Mouse (Mus musculus) retina, adult 2 months (tissue): ENCODE data around the gene Erh.

ENCODE experiments used
- DNase-seq: peaks from one replicate; pipeline ENCODE4 v3.0.0-alpha.2; 2012; ENCODE audit warnings: low read depth, low spot score

Gene Erh

GRCm38 (mm10) chr12:80615371-80616257 is 28.5 kb downstream of the Erh start:
- DNase-seq: no peak

- no peak for DNase-seq
These were observed 31.9 kb downstream of the Erh start for GRCm38 (mm10) chr12:80612113-80612791.

- no peak for DNase-seq
These were observed 34.2 kb downstream of the Erh start for GRCm38 (mm10) chr12:80609928-80610327.

GRCm38 (mm10) chr12:80608576-80608975 is 35.6 kb downstream of the Erh start:
- DNase-seq: no peak

- DNase-seq: no peak
These were observed 39.9 kb downstream of the Erh start for GRCm38 (mm10) chr12:80604218-80604617.

GRCm38 (mm10) chr12:80603566-80603965 is 40.6 kb downstream of the Erh start:
- no peak for DNase-seq

GRCm38 (mm10) chr12:80602432-80602831 is 41.7 kb downstream of the Erh start:
- DNase-seq: no peak

- DNase-seq: no peak
These were observed 42.4 kb downstream of the Erh start for GRCm38 (mm10) chr12:80601597-80602269.

- no peak for DNase-seq
These were observed 45.4 kb downstream of the Erh start for GRCm38 (mm10) chr12:80598756-80599155.

GRCm38 (mm10) chr12:80598236-80598635 is 45.9 kb downstream of the Erh start:
- no peak for DNase-seq

- DNase-seq: no peak
These were observed 48.2 kb downstream of the Erh start for GRCm38 (mm10) chr12:80595968-80596367.

- no peak for DNase-seq
These were observed 48.6 kb downstream of the Erh start for GRCm38 (mm10) chr12:80595566-80595965.

GRCm38 (mm10) chr12:80594781-80595180 is 49.4 kb downstream of the Erh start:
- no peak for DNase-seq

GRCm38 (mm10) chr12:80594141-80594540 is 50.0 kb downstream of the Erh start:
- DNase-seq: no peak

- DNase-seq: no peak
These were observed 59.2 kb downstream of the Erh start for GRCm38 (mm10) chr12:80584973-80585372.
